Mouse (Mus musculus) neural tube, embryonic 14.5 days (tissue): Measurements from ENCODE around the gene Slc25a18. TPM values are rescaled to one million over a fixed set of nuclear protein-coding genes. Genes with fewer than 3 reads are reported as not detected.
"Not testable (repeated sequence)": the region's sequence is repeated elsewhere in the genome, so short reads cannot be mapped to it uniquely, and the experiment has no call there.

ENCODE experiments used
- ATAC-seq: fragments of 200-750 bp; cut with Nextera tagmentation; 2 replicates; pipeline ENCODE4 v1.8.0; 2017; ENCODE audit warnings: low read depth, mild to moderate bottlenecking, moderate TSS enrichment, moderate library complexity
- H3K27ac ChIP-seq: fragments of 300-500 bp; sonication (generic); 2 replicates; pipeline ENCODE4 v1.5.1; 2014; ENCODE audit warnings: low read depth, mild to moderate bottlenecking, control low read depth, low read length, moderate library complexity, mixed read lengths
- H3K27me3 ChIP-seq: fragments of 300-500 bp; sonication (generic); 2 replicates; pipeline ENCODE4 v1.6.1; 2014; ENCODE audit warnings: low read length; ENCODE audit not compliant: control insufficient read depth, insufficient read depth
- H3K36me3 ChIP-seq: fragments of 300-500 bp; sonication (generic); 2 replicates; pipeline ENCODE4 v1.6.1; 2014; ENCODE audit warnings: low read length, mixed read lengths; ENCODE audit not compliant: control insufficient read depth, insufficient read depth
- H3K4me1 ChIP-seq: fragments of 300-500 bp; sonication (generic); 2 replicates; pipeline ENCODE4 v1.6.1; 2014; ENCODE audit warnings: low read length; ENCODE audit not compliant: control insufficient read depth, insufficient read depth
- H3K4me2 ChIP-seq: fragments of 300-500 bp; sonication (generic); 2 replicates; pipeline ENCODE4 v1.6.1; 2014; ENCODE audit warnings: mild to moderate bottlenecking, low read depth, low read length, control low read depth
- H3K4me3 ChIP-seq: fragments of 300-500 bp; sonication (generic); 2 replicates; pipeline ENCODE4 v1.5.1; 2014; ENCODE audit warnings: low read depth, low read length, control low read depth, mixed read lengths
- H3K9ac ChIP-seq: fragments of 300-500 bp; sonication (generic); replicated peaks from 2 replicates; pipeline ENCODE4 v1.6.1; 2014; ENCODE audit warnings: low read depth, mild to moderate bottlenecking, control low read depth, low read length, mixed read lengths
- H3K9me3 ChIP-seq: fragments of 300-500 bp; sonication (generic); 2 replicates; pipeline ENCODE4 v1.6.1; 2016; ENCODE audit warnings: low read length; ENCODE audit not compliant: control insufficient read depth
- WGBS: fragments of 180-500 bp; shearing (Covaris S2); extraction: QIAGEN DNeasy Blood & Tissue Kit; methylation state at CpG from one replicate; pipeline ENCODE4 v1.1.7; 2014; 5-methylcytosine and 5-hydroxymethylcytosine counted together
- polyA plus RNA-seq: library from polyadenylated mRNA; unstranded; fragments of >200 nt; fragmentation: Nextera tagmentation; extraction: Ambion mirVana; gene quantifications from 2 replicates; pipeline ENCODE4 v1.2.1, GENCODE M21; 2014

Slc25a18 gene
- polyA plus RNA-seq, 1 experiment from 2014 or later: 29.1 TPM

- no peaks in the 10 kb centered on the region for H3K27me3 ChIP-seq
- H3K9me3 ChIP-seq: no peaks in the 10 kb centered on the region
- no peak overlapping the region for H3K4me3 ChIP-seq
- no peak overlapping the region for H3K9ac ChIP-seq
- no peak overlapping the region for H3K27ac ChIP-seq
- no peak overlapping the region for H3K4me2 ChIP-seq
- no peaks in the 10 kb centered on the region for H3K4me1 ChIP-seq
- ATAC-seq: no peak
- 85% methylated on average over 5 of the region's 5 CpGs for WGBS
- peaks cover 62% of the 10 kb centered on the region for H3K36me3 ChIP-seq
Measured at GRCm38 (mm10) chr6:120806999-120807737, 33.8 kb downstream of the Slc25a18 start.

GRCm38 (mm10) chr6:120807738-120808081 lies 34.3 kb downstream of the Slc25a18 start:
- H3K9me3 ChIP-seq: no peaks in the 10 kb centered on the region
- 95% methylated on average over 4 of the region's 4 CpGs for WGBS
- H3K4me3 ChIP-seq: no peak overlapping the region
- H3K27ac ChIP-seq: no peak overlapping the region
- H3K4me1 ChIP-seq: no peaks in the 10 kb centered on the region
- ATAC-seq: no peak
- no peak overlapping the region for H3K4me2 ChIP-seq
- H3K27me3 ChIP-seq: no peaks in the 10 kb centered on the region
- no peak overlapping the region for H3K9ac ChIP-seq
- H3K36me3 ChIP-seq: peaks cover 57% of the 10 kb centered on the region

DNA sequence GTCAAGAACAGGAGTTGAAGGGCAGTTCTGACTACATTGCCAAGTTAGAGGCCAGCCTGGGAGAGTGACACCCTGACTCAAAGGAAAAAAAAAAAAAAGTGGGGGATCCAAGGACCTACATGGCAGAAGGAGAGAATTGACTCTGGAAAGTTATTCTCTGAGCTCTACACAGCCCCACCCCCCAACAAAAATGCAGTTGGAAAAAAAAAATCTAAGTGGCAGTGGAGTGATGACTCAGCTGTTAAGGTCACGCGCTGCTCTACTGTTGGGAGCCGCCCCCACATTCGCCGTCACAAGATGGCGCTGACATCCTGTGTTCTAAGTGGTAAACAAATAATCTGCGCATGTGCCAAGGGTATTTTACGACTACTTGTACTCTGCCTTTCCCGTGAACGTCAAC lies 38.6 kb downstream of the Slc25a18 start:
- H3K4me1 ChIP-seq, H3K27me3 ChIP-seq, H3K9me3 ChIP-seq, H3K9ac ChIP-seq, H3K4me3 ChIP-seq, H3K4me2 ChIP-seq, ATAC-seq, H3K27ac ChIP-seq: not testable (repeated sequence)
- H3K36me3 ChIP-seq: peaks cover 24% of the 10 kb centered on the region
- over 99% methylated on average over 6 of the region's 10 CpGs for WGBS

DNA sequence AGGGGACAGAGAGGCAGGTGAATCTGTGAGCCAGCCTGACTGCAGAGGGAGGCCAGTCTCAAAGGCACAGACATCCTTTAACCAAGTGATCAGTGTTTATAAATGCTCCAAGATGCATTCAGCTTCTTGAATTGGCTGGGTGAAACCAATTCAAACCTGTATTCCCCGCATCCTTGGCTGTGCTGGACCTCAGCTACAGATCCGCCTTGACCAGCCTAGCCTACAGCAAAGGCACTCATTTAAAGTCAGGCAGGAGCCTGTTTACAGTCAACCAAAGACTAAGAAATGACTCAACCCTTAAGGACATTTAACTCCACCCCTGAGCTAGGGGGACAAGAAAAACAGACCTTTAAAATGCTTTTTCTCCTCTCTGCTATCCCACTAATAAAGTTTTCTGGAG lies 45.9 kb downstream of the Slc25a18 start:
- H3K9me3 ChIP-seq: no peaks in the 10 kb centered on the region
- no peak overlapping the region for H3K4me3 ChIP-seq
- H3K36me3 ChIP-seq: peaks cover 11% of the 10 kb centered on the region
- no peaks in the 10 kb centered on the region for H3K27me3 ChIP-seq
- ATAC-seq: no peak
- peaks cover 6% of the 10 kb centered on the region; the same call in 1 of the 2 replicates for H3K4me1 ChIP-seq
- no peak overlapping the region for H3K4me2 ChIP-seq
- H3K27ac ChIP-seq: no peak overlapping the region
- 98% methylated on average over 2 of the region's 2 CpGs for WGBS
- no peak overlapping the region for H3K9ac ChIP-seq

GRCm38 (mm10) chr6:120820144-120820543 lies 46.8 kb downstream of the Slc25a18 start:
- Histone ChIP-seq H3K4me1 (peaks cover 6% of the 10 kb centered on the region; the same call in 1 of the 2 replicates), H3K9ac (no peak overlapping the region), H3K27me3 (no peaks in the 10 kb centered on the region), H3K27ac (no peak overlapping the region), H3K4me3 (no peak overlapping the region), H3K9me3 (no peaks in the 10 kb centered on the region), H3K36me3 (peaks cover 11% of the 10 kb centered on the region), H3K4me2 (peak overlapping the region; percentile 4; the same call in 1 of the 2 replicates)
- 94% methylated on average over 5 of the region's 5 CpGs for WGBS
- ATAC-seq: no peak

GRCm38 (mm10) chr6:120820941-120821340 lies 47.6 kb downstream of the Slc25a18 start:
- H3K9ac ChIP-seq: no peak overlapping the region
- H3K27ac ChIP-seq: no peak overlapping the region
- H3K36me3 ChIP-seq: peaks cover 11% of the 10 kb centered on the region
- H3K27me3 ChIP-seq: no peaks in the 10 kb centered on the region
- H3K4me3 ChIP-seq: no peak overlapping the region
- H3K4me1 ChIP-seq: peaks cover 6% of the 10 kb centered on the region; the same call in 1 of the 2 replicates
- ATAC-seq: no peak
- no peaks in the 10 kb centered on the region for H3K9me3 ChIP-seq
- WGBS: 89% methylated on average over 1 of the region's 1 CpGs
- H3K4me2 ChIP-seq: peak overlapping the region; percentile 76; the same call in 1 of the 2 replicates

GRCm38 (mm10) chr6:120821715-120822114 lies 48.3 kb downstream of the Slc25a18 start:
- 56% methylated on average over 5 of the region's 5 CpGs for WGBS
- Histone ChIP-seq H3K36me3 (peaks cover 11% of the 10 kb centered on the region), H3K9me3 (no peaks in the 10 kb centered on the region), H3K9ac (peak overlapping the region; percentile 83; the same call in 1 of the 2 replicates), H3K4me3 (peak overlapping the region; percentile 92), H3K27me3 (no peaks in the 10 kb centered on the region), H3K4me2 (peak overlapping the region; percentile 76), H3K4me1 (peaks cover 6% of the 10 kb centered on the region; the same call in 1 of the 2 replicates), H3K27ac (no peak overlapping the region; the same call in 1 of the 2 replicates)
- no peak for ATAC-seq

GRCm38 (mm10) chr6:120822307-120822928 lies 49.0 kb downstream of the Slc25a18 start, which contains the start of gene Atp6v1e1:
Atp6v1e1 (minus strand) TSS chr6:120822793.
- Histone ChIP-seq H3K4me1 (peaks cover 6% of the 10 kb centered on the region; the same call in 1 of the 2 replicates), H3K4me3 (peak within 1 kb of the TSS; percentile 92), H3K4me2 (peak within 1 kb of the TSS; percentile 76), H3K9ac (peak within 1 kb of the TSS; percentile 83), H3K27ac (peak within 1 kb of the TSS; percentile 83), H3K27me3 (no peaks in the 10 kb centered on the region), H3K36me3 (peaks cover 10% of the 10 kb centered on the region), H3K9me3 (no peaks in the 10 kb centered on the region)
- under 1% methylated on average over 41 of the region's 41 CpGs for WGBS
- ATAC-seq: peak; percentile 97
